Mouse (Mus musculus): ENCODE results near the gene Tnfrsf13c.

DNA sequence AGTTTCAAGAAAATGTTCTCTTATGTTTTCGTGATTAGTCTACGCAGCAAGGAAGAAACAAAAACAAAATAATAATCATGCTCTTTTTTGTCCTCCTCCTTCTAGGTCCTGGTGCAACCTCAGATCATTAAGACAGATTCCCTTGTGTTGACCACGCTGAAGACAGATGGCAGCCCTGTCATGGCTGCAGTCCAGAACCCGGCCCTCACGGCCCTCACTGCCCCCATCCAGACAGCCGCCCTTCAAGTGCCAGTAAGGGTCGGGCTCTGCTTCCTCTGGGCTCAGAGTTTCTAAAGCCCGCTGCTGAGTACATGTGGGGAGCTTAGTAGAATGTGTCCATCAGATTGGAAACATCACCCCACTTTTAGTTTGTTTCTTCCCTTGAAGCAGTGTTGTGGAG lies 51.5 kb downstream of the Tnfrsf13c start:
- TF ChIP-seq POLR2A (IDR thresholded peaks at IDR 0.05; ENCODE audit: insufficient read depth, low read length), result no peak
- no peak for TF ChIP-seq CTCF (IDR thresholded peaks at IDR 0.05; ENCODE audit: low read depth, low read length)
- TF ChIP-seq EP300 (IDR thresholded peaks at IDR 0.05; ENCODE audit: insufficient read depth, low read depth, low read length), result no peak
